Mouse (Mus musculus): ENCODE data around the gene Ngb.

DNA sequence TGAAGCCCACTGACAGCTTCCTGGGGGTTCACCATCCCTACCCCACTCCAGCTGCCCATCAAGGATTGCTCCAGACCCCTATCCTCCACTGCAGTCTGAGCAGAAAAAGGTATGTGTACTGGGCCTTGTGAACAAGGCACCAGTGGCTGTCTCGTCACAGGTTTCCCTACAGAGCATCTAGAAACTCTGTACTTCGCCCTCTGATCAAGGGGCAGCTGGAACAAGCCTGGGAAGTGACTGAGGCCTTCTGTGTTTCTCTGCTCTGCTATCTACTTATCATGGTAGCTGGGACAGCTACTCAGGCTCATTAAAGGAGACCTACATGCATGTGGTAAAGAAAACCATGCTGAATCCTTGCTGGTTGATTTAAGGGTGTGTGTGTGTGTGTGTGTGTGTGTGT is 12.6 kb downstream of the Ngb start:
- no peak for TF ChIP-seq CTCF (IDR thresholded peaks at IDR 0.05; ENCODE audit: low read depth)
- no peak for TF ChIP-seq EP300 (IDR thresholded peaks at IDR 0.05; ENCODE audit: low read depth)
